Mouse (Mus musculus) adrenal gland, postnatal 36 days (tissue): ENCODE measurements around the gene Foxp4. TPM values are rescaled to one million over a fixed set of nuclear protein-coding genes. Genes with fewer than 3 reads are reported as not detected.

ENCODE experiments used
- DNase-seq, 2 experiments: peaks; one replicate each; pipeline ENCODE4 v3.0.0; 2021; ENCODE audit warnings: mixed read lengths in 1 of 2
- long read RNA-seq, 2 experiments: library from polyadenylated mRNA; stranded (forward); transcript quantifications; one replicate each; pipeline ENCODE4 v2.0.0; 2021; ENCODE audit warnings: borderline sequencing depth in 2 of 2
- total RNA-seq, 2 experiments: library from RNA; stranded (reverse); gene quantifications; 2 replicates each; pipeline ENCODE4 v1.2.3; 2021

Foxp4 gene
- total RNA-seq: 10 to 100 TPM; 23.0 to 23.6 TPM
- long read RNA-seq, experiment 1, partial matches to known transcripts: 4 of 12 reads
- long read RNA-seq, experiment 1, other reads (novel, unspliced or antisense): 5 of 12 reads
- long read RNA-seq, experiment 2, partial matches to known transcripts: 4 of 10 reads
- long read RNA-seq, experiment 2, other reads (novel, unspliced or antisense): 2 of 10 reads

DNA sequence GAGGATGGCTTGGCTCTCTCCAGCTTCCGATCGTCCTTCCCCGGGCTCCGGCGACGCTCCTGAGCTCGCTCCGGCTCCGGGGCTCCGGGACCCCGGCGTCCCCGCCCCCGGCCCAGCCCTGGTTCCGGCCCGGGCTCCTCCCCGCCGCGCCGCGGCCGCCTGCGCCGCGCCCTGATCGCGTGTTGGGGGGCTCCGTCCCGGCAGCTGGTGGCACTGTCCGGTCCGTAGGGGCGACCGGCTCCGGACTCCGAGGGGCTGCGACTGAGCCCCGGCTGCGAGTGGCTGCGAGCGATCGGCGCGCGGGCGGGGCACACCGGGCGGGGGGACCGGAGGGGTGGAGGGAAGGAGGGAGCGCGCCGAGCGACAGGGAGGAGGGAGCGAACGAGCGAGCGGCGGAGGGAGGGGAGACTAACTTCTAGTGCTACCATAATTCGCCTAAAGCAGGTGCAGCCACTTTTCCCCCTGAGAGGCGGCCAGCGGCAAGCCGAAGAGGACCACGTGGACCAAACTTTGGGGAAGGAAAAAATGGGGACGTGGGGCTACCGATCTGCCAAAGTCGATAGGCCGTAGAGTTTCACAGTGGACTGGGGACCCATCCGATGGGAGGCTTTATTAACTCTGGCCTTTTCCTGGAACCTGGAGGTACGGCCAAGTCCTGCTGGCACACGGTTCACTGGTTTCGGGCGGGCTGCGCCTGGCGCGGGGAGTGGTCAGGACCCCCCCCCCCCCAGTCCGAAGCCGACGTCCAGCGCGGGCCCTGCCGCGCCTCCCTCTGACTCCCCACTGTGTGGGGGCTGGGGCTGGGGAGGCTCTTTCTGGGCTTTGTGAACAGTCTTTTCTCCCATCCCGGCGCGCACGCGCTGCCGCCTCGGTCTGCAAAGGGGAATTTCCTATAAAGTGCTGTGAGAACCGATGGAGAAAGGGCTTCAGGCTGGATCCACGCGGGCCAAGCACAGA lies at the start of gene Foxp4:
TSS of gene Foxp4 (minus strand) at position 263 of the 957 bp plus-strand sequence.
- DNase-seq: peak; percentile 90 to 92

- DNase-seq: peak; percentile 80 to 81
These were observed 49.4 kb upstream of the Foxp4 start for GRCm38 (mm10) chr17:47973563-47974472.

DNA sequence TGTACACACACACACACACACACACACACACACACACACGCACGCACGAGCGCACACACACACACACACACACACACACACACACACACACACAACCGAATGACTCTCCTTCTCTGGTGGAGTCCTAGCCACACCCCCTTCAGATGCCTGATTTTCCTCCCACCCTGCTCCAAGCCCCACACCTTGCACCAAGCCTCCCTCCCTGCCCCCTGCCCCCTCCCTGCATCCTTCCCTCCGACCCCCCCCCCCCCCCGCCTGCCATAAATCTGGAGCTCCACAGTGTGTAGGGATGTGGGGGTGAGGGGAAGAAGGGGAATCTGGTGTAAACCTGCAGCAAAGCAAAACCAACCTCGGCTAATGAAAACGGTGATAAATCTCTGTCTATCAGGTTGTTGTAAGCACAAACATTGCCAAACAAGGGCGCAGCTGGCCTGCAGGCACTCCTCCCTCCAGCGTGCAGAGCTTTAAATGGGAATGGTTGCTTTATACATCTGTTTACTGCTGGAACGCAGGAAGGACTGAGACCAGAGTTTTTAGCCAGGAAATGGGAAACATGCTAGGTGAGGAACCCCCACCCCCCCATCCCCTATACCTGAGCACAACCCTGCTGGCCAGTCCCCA lies 41.5 kb upstream of the Foxp4 start:
- DNase-seq: no peak

- peak in 1 of 2 experiments; percentile 22 for DNase-seq
These were observed 33.8 kb upstream of the Foxp4 start for GRCm38 (mm10) chr17:47958046-47958790.

DNA sequence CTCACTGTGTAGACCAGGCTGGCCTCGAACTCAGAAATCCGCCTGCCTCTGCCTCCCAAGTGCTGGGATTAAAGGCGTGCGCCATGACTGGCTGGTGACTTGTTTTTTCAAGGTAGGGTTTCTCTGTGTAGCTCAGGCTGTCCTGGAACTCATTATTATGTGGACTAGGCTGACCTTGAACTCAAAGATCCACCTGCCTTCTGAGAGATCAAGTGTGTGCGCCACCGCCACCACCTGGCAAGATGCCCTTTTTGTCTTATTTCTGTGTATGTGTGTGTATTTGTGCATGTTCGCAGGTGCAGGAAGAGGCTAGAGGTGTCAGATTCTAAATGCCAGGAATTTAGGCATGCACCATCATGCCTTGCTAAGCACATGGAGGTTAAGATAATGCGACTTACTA lies 32.0 kb upstream of the Foxp4 start:
- no peak for DNase-seq

GRCm38 (mm10) chr17:47955054-47955741 lies 30.8 kb upstream of the Foxp4 start:
- no peak for DNase-seq

- no peak for DNase-seq
These were observed 28.8 kb upstream of the Foxp4 start for GRCm38 (mm10) chr17:47953231-47953630.

DNA sequence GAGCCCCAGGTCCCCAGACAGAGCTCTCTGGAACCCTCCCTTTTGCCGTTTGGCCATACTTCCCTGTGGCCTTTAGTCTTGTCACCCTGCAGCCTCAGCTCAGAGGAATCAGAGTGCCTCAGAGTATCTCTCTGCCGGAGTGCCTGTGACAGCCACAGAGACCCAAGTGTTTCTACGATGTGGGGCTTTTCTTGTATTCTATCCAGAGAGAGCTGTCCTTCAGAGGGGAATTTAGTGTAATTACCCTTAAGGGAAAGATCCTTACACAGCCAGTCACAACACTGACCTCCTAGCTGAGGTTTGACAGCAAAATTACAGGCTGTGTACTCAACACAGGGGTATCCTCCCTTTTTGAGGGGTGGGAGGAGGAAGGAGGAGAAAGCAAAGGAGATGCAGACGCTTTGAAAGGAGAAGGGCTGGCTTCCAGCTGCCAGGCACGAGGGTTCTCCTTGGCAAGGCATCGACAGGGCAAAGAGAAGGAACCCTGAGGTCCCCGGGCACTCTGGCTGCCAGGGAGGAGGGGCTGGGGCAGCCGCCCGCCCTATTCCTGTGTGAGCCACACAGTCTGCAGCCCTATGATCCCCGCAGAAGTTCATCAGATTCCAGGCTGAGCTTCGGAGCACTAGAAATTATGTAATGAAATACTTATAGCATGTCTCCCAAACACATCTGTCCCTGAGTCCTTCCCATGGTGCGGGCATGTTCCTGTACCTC lies 28.1 kb upstream of the Foxp4 start:
- DNase-seq: peak; percentile 17 to 44

GRCm38 (mm10) chr17:47951452-47951851 lies 27.0 kb upstream of the Foxp4 start:
- DNase-seq: peak; percentile 13 to 30

- DNase-seq: no peak
These were observed 26.4 kb upstream of the Foxp4 start for GRCm38 (mm10) chr17:47950831-47951230.

DNA sequence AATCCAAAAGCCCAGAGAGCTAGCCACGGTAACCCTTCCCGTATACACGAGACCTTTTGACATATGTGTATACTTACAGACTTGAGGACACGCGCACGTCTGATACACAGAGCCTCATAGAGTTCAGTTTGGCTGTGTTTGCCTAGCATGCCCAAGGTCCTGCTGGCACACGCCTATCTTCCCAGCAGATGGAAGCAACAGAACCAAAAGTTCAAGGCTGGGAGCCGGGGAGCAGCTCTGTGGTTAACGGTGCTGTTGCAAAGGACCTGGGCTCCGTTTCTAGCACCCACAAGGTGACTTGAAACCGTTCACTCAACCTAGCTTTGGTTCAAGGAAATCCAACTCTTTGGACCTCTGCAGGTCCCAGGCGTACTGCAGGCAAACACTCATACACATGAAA lies 25.0 kb upstream of the Foxp4 start:
- DNase-seq: peak; percentile 41 to 48

DNA sequence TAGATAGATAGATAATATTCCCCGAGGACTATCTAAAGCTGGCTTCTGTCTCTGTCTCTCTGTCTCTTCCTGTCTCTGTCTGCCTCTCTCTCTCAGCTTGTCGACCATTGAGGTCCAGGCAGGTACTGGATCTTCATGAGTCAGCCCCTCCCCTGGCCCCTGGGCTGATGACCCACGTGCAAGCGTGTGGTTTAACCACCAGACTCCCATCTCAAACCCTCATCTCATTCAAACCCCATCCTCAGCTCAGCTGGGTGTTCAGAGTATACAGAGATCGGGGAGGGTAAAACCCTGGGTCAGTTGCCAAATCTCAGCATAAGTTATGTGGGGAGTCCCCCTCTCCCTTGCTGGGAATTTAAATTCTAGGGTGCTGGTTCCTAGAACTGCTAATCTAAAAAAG lies 24.3 kb upstream of the Foxp4 start:
- DNase-seq: no peak

- DNase-seq: no peak
These were observed 22.5 kb upstream of the Foxp4 start for GRCm38 (mm10) chr17:47946921-47947420.

DNA sequence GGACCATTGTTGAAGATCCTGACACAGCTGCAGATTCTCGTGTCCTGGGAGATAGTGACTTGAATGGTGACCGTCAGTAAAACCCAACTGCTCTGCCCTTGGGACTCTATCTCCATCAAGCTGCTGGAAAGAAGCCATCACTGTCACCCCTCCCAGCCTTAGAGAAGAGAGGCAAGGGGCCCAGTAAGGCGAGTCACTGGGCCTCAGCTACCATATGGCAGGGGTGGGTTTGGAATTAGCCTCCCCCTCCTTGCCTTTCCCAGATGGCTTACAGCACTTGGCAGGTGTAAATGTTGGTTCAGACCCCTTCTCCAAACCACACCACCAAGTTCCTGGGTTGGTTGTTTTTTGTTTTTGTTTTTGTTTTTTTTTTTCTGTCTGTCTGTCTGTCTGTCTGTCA lies 21.7 kb upstream of the Foxp4 start:
- no peak for DNase-seq

DNA sequence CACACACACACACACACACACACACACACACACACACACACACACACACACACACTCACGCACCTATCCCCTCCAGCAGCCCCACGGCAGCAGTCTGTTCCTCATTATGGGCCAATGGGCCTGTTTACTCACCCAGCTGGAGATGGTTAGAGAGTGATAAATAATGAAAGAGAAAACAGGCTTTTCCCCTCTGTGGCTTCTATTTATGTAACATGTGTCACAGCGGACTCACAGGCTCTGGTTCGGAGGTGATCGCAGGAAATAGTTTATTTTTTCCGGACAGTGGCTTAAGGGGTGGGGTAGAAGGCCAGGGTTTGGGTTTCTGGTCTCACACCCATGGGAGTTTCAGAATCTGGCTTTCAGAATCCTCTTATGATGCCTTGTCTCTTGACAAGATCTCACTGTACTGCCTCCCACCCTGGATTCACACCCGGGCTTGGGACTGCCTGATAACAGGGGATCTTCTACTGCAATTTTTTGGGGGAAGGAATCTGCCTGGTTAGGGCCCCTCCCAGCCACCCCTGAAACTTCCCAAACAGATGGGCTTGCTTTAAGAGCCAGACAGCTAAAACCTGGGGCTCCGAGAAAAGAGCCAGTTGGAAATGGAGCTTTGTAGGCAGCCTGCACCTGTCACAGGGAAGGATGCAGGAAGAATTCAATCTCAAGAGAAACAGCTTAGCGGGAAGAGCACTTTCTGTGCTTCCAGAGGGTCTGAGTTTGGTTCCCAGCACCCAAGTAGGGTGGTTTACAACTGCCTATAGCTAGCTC lies 18.8 kb upstream of the Foxp4 start:
- no peak for DNase-seq

GRCm38 (mm10) chr17:47942008-47942407 lies 17.6 kb upstream of the Foxp4 start:
- DNase-seq: no peak

DNA sequence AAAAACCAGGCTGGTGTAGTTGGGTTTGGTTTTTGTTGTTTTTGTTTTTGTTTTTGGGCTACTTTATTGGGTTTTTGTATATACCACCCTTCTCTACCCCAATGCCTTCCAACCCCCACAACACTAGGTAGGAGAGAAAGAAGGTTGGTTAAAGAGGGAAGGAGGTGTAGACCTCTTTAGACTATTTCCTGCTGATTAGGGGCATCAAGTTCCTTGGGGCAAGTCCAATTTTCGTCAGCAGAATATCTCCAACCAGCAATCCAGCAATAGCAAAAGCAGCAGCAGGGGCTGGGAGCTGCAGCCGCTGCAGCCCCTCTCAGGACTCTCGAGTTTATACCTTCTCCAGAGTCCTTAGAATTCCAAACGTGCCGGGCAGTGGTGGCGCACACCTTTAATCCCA lies 14.4 kb upstream of the Foxp4 start:
- DNase-seq: no peak

- DNase-seq: no peak
These were observed 13.6 kb upstream of the Foxp4 start for GRCm38 (mm10) chr17:47937926-47938600.
